ENCODE assay signal across 10 mouse cellular contexts in the genomic region with DNA sequence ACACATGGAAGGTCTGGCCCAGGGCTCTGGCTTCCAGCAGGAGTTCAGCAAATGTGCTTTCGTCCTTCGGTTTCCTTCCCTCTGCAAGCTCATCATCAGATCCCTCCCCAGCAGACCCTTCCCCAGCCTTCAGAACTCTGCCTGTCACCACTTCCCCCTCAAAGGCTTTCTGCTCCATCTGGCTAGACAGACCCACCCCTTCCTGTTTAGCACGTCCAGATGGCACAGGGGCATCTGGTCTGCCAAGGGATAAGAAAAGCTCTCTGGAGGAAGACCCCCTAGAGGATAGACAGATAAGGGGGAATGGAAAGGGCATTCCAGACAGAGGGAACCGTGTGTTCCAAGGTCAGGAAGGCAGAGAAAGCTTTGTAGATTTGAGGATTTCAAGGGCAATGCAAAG. TPM values are rescaled to one million over a fixed set of nuclear protein-coding genes. Genes with fewer than 3 reads are reported as not detected.
DNase-seq lines count a peak whose midpoint lies in the region; ATAC-seq lines count a peak whose summit lies in the region.
"Had no signal": no experiment of that assay in that cellular context is flagged by ENCODE, and none has a peak within 500 bp of the region (broad histone marks: within the 10 kb centered on the region; RNA-seq: fewer than 3 reads in every experiment).

No protein-coding gene starts in this region.

- H3K4me3 ChIP-seq in liver, embryonic 11.5 days (ENCODE audit: low read depth, low read length): no peak overlapping the region
- H3K4me3 ChIP-seq in heart, embryonic 12.5 days: peak overlapping the region; percentile 25
- no peak overlapping the region for H3K4me3 ChIP-seq in neural tube, embryonic 11.5 days (ENCODE audit: low read depth, low read length)
- H3K4me3 ChIP-seq: megakaryocyte, embryonic 14.5 days had no signal

- no peak overlapping the region for H3K9ac ChIP-seq in liver, embryonic 11.5 days (ENCODE audit: low read depth, low read length)
- peak overlapping the region; percentile 60 for H3K9ac ChIP-seq in heart, embryonic 12.5 days
- no peak overlapping the region for H3K9ac ChIP-seq in neural tube, embryonic 11.5 days (ENCODE audit: low read length)

- H3K27ac ChIP-seq in liver, embryonic 11.5 days (ENCODE audit: low read depth, low read length): no peak overlapping the region
- H3K27ac ChIP-seq in heart, embryonic 12.5 days (ENCODE audit: poor library complexity, severe bottlenecking): peak overlapping the region; percentile 86
- H3K27ac ChIP-seq in neural tube, embryonic 11.5 days (ENCODE audit: low read depth, low read length): peak overlapping the region; percentile 40; the same call in 1 of the 2 replicates

- H3K36me3 ChIP-seq in liver, embryonic 11.5 days (ENCODE audit: control insufficient read depth, insufficient read depth, low read length): no peaks in the 10 kb centered on the region
- H3K36me3 ChIP-seq in heart, embryonic 12.5 days: peaks cover 21% of the 10 kb centered on the region
- H3K36me3 ChIP-seq in neural tube, embryonic 11.5 days (ENCODE audit: control insufficient read depth, insufficient read depth, low read length): no peaks in the 10 kb centered on the region

- H3K9me3 ChIP-seq in liver, embryonic 11.5 days (ENCODE audit: control insufficient read depth, low read length): no peaks in the 10 kb centered on the region
- H3K9me3 ChIP-seq in heart, embryonic 12.5 days (replicated peaks): no peaks in the 10 kb centered on the region
- no peaks in the 10 kb centered on the region for H3K9me3 ChIP-seq in neural tube, embryonic 11.5 days (ENCODE audit: control insufficient read depth, low read length)
- H3K9me3 ChIP-seq: megakaryocyte, embryonic 14.5 days had no signal

- ATAC-seq in liver, embryonic 11.5 days (replicated peaks; ENCODE audit: low FRiP score): no peak
- ATAC-seq in heart, embryonic 12.5 days (ENCODE audit: insufficient number of reproducible peaks, low FRiP score): 0 out of 2 replicates have a peak, but pooled peaks have one; percentile 30
- no peak for ATAC-seq in neural tube, embryonic 11.5 days (ENCODE audit: insufficient read depth, low FRiP score, low TSS enrichment)

- H3K27me3 ChIP-seq in liver, embryonic 11.5 days (replicated peaks; ENCODE audit: control insufficient read depth, insufficient read depth, low read length): no peaks in the 10 kb centered on the region; the same call in 1 of the 2 replicates
- no peaks in the 10 kb centered on the region for H3K27me3 ChIP-seq in heart, embryonic 12.5 days (replicated peaks)
- H3K27me3 ChIP-seq in neural tube, embryonic 11.5 days (ENCODE audit: control insufficient read depth, insufficient read depth, low read length): no peaks in the 10 kb centered on the region

- no peak for DNase-seq in liver, embryonic 11.5 days (ENCODE audit: low spot score)
- DNase-seq in liver: no peak
- DNase-seq in embryo, embryonic 9.5 days (ENCODE audit: extremely low spot score): peak; percentile 39
- DNase-seq in neural tube, embryonic 11.5 days (ENCODE audit: low spot score): no peak
- no peak for DNase-seq in urinary bladder, adult 2 months (ENCODE audit: low spot score)
- no peak for DNase-seq in thymus, postnatal 0 days (ENCODE audit: low spot score)
- DNase-seq: cerebellum, postnatal 36 days; spleen, adult 18-20 months had no signal

- H3K4me2 ChIP-seq in liver, embryonic 11.5 days: peak overlapping the region; percentile 6; the same call in 1 of the 2 replicates
- H3K4me2 ChIP-seq in heart, embryonic 12.5 days: peak overlapping the region; percentile 61
- no peak overlapping the region for H3K4me2 ChIP-seq in neural tube, embryonic 11.5 days (ENCODE audit: low read depth)

- H3K4me1 ChIP-seq in liver, embryonic 11.5 days (replicated peaks; ENCODE audit: control insufficient read depth, insufficient read depth, low read length): peaks cover 35% of the 10 kb centered on the region
- peaks cover 93% of the 10 kb centered on the region for H3K4me1 ChIP-seq in heart, embryonic 12.5 days (replicated peaks)
- H3K4me1 ChIP-seq in neural tube, embryonic 11.5 days (ENCODE audit: control insufficient read depth, insufficient read depth, low read length): peaks cover 31% of the 10 kb centered on the region

- WGBS in liver, embryonic 11.5 days: 12% methylated on average over 4 of the region's 4 CpGs
- WGBS in heart, embryonic 12.5 days: 3% methylated on average over 4 of the region's 4 CpGs
- WGBS in neural tube, embryonic 11.5 days: 15% methylated on average over 4 of the region's 4 CpGs

RNA-seq across cellular contexts. Expression of gene Nuak1, which starts 53.1 kb away (rescaled TPM):
- 0.47 and 0.70 TPM in 2 replicates for polyA plus RNA-seq in liver, embryonic 11.5 days (2014; fragmentation: Nextera tagmentation; extraction: Ambion mirVana)
- polyA plus RNA-seq in heart, embryonic 12.5 days (2016; fragmentation: Nextera tagmentation; extraction: Ambion mirVana): 3.2 and 3.7 TPM in 2 replicates
- polyA plus RNA-seq in neural tube, embryonic 11.5 days (2014; fragmentation: Nextera tagmentation; extraction: Ambion mirVana): 3.3 and 3.7 TPM in 2 replicates
- 7.6 and 9.1 TPM in 2 replicates for polyA plus RNA-seq in urinary bladder, adult 2 months (2012; rRNA removed)
- polyA plus RNA-seq in thymus, postnatal 0 days (2015; fragmentation: Nextera tagmentation; extraction: Ambion mirVana): 0.50 and 0.73 TPM in 2 replicates
